Mouse (Mus musculus) urinary bladder, adult 2 months (tissue): ENCODE measurements around the gene Noct. TPM values are rescaled to one million over a fixed set of nuclear protein-coding genes. Genes with fewer than 3 reads are reported as not detected.
"Not testable (repeated sequence)": the region's sequence is repeated elsewhere in the genome, so short reads cannot be mapped to it uniquely, and the experiment has no call there.

ENCODE experiments used
- DNase-seq: peaks from one replicate; pipeline ENCODE4 v3.0.0; 2022; ENCODE audit warnings: low spot score
- polyA plus RNA-seq: library from polyadenylated mRNA; depleted of rRNA; stranded (reverse); fragments of >200 nt; gene quantifications from 2 replicates; pipeline ENCODE4 v1.2.3, GENCODE M21; 2012; rRNA removed

The Noct gene
- 10.7 and 12.5 TPM in 2 replicates for polyA plus RNA-seq

DNA sequence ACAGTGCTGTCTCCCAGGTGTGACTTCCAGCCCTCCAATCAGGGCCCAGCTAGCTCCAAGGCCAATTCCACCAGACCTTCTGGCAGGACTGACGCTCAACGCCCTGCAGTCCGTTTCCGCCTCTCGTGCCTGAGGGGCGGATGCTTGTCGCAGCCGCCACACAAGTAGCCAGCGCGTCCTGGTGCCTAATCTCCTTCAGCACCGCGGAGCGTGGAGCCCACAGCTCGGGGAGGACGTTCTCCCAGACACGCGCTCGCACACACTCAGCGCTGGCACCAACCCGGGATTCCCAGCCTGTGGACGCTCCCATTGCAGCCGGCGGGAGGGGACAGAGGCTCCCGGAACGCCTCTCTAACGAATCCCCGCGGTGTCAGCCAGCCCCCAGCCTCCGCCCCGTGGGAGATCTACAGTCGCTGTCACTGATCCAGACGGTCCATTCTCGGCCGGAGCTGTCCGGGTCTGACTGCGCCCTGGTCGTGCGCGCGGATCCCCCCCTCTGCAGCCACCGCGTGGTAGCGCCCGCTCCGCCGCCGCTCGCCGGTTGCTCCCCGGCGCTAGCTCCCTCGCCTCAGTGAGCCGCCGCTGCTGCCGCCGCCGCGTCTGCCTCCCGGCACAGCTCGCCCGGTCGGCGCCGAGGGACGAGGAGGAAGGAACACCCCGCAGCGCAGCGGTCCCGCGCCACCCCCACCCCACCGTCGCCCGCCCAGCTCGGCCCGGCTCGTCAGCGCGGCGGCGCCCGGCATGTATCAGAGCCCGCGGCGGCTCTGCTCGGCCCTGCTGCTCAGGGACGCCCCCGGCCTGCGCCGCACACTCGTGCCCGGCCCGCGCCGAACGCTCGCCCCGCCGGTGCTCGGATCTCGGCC is at the start of gene Noct:
Noct (plus strand) TSS at position 85 of the 863 bp plus-strand sequence.
- peak; percentile 93 for DNase-seq

DNA sequence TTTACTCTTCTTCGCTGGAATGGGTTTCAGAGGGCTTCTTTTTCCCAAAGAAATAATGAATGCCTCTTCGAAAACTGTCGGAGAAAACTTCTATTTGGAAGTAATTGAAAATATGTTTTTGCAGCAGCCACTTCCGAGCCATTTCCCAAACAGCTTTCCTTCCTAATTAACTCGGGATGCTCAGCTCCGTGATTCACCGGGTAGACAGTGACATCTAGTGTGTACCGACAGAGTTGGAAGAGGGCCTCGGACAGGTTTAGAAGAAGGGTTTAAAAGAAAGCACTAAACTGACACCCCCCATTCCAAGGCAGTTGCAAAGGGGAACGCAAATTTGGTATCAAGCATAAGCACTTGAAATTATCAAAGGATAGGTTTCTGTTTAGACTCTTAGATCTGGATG is 46.1 kb upstream of the Noct start:
- no peak for DNase-seq

DNA sequence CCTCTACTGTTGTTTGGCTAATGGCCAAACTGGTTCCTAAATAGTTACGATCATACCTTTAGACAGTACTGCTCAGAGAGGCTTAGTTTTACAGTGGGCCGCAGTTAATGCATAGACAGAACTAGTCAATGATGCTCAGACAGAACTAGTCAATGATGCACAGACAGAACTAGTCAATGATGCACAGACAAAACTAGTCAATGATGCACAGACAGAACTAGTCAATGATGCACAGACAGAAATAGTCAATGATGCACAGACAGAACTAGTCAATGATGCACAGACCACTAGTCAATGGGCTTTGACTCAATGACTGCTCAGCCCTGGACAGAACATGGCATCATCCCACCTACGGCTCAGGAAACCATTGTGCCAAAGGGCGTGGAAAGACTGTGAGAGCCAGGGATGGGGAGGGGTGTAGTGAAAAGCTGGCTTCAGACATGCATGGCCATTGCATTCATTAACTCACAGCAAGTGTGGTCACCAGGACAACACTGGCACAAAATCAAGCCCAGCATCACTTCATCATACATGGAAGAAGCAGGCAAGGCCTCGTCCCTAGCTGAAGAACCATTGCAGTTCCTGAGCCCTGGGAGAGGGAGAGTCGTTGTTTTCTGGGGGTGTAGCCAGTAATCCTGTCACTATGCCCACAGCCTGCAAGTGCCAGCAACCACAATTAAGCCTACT is 44.6 kb upstream of the Noct start:
- no peak for DNase-seq

DNA sequence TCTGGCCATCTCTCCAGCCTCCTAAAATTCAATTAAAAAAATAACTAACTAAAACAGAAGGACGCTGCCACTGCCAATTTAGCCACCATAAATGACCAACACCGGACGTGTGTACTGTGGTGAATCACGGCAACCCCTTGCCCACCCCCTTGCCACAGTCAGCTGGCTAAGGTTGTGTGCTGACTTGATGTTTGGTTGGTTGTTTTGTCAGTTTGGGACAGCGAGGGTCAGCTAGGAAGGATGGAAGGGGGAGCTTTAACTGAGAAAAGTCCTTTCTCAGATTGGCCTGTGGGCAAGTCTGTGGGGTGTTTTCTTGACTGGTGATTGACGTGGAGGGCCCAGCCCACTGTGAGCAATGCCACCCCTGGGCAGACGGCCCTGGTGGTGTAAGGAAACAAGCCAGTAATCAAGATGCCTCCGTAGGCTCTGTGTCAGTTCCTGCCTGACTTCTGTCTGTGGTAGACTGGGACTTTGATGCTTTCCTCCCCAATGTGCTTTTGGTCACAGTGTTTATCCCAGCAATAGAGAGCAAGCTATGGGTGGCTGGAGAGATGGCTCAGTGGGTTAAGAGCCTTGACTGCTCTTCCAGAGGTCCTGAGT is 43.8 kb upstream of the Noct start:
- no peak for DNase-seq

DNA sequence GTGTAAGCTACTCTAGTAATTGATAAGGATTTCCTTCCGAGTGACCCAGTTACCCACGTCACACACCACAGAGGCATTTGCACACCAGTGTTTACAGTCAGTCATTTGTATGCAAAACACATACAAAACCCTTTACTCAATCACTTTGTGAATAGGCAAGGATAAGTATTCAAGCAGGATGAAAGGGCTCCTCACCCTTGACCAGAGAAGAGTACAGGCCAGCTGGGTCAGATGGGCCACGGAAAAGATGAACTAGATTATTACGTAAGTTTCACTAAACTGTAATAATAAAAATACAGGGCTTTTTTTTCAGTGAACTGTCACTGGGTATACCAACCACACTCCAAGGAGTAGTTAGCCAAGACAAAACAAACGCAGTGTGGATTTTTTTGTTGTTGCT is 41.8 kb upstream of the Noct start:
- DNase-seq, result no peak

DNA sequence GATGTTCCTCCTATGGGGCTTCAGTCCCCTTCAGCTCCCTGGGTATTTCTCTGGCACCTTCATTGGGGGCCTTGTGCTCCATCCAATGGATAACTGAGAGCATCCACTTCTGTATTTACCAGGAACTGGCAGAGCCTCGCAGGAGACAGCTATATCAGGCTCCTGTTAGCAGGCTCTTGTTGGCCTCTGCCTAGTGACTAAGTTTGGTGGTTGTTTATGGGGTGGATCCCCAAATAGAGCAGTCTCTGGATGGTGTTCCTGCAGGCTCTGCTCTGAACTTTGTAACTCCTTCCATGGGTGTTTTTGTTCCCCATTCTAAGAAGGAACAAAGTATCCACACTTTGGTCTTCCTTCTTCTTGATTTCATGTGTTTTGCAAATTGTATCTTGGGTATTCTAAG is 40.7 kb upstream of the Noct start:
- not testable (repeated sequence) for DNase-seq

DNA sequence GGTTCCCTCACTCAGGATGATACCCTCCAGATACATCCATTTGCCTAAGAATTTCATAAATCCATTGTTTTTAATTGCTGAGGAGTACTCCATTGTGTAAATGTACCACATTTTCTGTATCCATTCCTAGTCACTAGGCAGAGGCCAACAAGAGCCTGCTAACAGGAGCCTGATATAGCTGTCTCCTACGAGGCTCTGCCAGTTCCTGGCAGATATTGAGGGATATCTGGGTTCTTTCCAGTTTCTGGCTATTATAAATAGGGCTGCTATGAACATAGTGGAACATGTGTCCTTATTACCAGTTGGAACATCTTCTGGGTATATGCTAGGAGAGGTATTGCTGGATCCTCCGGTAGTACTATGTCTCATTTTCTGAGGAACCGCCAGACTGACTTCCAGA is 40.3 kb upstream of the Noct start:
- DNase-seq, result not testable (repeated sequence)

DNA sequence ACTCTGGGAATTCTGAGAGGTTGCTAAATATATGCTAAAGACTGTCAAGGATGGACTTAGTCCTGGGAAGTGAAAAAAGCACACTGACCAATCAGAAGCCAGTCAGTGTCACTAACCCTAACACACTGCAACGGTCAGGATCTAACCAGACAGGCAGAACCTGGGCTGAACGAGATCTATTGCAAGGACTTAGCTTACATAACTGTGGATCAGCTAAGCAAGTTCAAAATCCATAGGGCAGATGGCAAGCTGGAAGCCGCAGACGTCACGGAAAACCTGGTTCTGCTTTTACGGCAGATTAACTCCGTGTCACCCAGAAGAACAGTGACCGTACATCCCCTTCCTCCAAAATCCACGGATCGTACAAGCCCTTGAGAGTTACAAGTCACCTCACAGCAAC is 39.5 kb upstream of the Noct start:
- no peak for DNase-seq

DNA sequence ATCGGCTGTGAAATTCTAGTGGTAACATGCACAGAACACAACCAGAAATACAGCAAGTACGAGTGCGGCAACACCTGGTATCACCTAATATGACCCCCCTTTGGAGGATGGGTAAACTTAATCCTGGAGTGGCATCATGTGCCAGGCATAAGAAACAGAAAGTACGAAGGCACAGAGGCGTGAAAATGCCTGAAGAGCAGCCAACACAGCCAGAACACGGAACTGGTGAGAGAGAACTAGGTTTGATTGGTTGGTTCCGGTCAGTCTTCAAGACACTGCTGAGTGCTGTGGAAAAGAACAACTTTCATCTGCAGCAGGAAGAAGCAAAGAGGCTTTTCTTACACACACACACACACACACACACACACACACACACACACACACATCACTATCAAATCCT is 38.8 kb upstream of the Noct start:
- no peak for DNase-seq

DNA sequence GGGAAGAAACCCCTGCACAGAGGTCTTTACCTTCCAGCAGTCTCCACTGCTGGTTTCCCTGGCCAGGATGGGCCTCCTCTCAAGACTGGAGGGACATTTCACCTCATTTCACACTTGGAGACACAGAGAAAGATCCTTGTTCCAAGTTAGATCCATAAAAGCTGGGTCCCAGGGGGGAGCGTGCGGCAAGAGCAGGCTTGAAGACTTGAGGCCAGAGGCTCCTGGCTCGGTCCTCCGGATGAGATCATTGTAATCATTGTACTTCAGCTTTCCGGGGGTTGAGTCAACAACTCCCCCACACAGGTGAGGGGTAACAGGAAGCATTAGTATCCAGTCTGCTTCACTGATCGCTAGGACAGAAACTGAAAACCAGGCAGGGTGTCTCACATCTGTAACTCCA is 30.2 kb upstream of the Noct start:
- no peak for DNase-seq

DNA sequence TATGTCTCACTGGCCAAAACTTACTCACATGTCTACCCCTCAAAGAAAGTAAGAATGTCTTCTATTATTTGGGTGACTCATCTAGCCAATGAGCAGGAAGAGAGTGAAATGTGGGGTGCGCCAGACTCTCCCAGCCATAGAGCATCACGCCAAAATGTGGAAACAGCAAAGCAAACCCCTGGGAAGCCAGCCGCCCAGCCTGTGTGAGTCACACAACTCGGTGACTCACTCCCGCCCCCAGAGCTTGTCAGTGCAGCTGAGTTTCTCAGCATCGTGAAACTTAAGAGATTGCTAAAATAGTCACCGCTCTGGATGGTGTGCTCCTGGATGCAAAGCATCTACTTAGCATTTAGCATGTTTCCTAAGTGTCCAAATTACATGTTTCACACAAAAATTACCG is 28.9 kb upstream of the Noct start:
- no peak for DNase-seq

DNA sequence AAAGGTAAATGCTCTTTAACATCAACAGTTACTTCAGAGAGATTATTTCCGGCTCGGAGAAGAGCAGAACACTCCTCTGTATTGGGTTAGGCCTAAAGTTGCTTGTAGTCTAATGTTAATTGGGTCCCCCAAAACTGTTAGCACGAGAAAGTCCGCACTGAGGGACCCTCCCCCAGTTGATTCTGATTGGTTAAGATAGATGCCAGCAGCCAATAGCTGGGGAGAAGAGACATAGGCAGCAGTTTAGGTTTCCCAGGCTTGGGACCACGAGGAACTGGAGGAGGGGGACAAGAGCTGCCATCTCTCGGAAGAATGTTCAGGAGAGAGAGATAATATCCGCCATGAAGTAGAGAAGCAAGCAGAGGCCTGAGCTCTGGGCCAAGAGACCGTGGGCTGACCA is 28.5 kb upstream of the Noct start:
- no peak for DNase-seq

DNA sequence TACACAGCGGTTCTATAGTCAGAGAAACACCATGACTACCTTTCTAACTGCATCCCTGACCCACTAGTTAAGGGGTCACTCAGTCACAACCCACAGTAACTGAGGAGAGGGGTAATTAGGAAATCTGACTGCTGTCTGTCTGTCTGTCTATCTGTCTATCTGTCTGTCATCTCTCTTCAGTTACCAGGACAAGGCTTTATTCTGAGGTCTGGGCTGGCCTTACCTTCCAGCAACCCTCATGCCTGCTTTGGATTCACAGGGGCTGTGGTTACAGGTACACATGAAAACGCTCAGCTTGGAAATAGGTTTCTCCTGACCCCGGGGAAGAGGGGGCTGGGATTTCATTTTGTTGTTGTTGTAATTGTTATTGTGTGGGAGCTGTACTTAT is 27.5 kb upstream of the Noct start:
- no peak for DNase-seq

DNA sequence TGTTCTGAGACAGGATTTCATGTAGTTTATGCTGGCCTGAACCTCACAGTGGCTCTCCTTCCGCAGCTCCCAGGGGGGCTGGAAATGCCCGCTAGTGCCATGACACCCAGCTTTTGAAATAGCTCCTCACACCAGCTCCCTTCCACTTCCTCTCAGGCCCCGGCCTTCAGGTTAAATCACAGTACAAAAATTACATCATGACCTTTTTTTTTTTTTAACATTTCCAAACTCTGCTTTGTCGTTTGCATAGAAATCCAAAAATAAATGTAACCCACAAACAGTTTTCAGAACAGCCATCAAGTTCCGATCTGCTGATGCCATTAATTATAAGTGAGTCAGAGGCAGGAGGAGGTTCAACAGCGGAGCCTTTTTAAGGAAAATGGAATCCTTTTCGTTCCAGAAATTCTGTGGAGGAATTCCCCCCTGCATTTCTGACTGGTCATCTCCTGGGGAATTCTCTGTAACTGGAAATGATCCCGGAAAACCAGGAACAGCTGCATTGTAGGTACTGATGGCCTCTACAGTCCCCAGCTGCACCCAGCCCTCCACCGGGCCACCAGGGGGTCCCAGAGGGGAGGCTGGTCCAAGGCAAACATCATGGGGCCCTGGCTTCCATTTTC is 27.0 kb upstream of the Noct start:
- no peak for DNase-seq

DNA sequence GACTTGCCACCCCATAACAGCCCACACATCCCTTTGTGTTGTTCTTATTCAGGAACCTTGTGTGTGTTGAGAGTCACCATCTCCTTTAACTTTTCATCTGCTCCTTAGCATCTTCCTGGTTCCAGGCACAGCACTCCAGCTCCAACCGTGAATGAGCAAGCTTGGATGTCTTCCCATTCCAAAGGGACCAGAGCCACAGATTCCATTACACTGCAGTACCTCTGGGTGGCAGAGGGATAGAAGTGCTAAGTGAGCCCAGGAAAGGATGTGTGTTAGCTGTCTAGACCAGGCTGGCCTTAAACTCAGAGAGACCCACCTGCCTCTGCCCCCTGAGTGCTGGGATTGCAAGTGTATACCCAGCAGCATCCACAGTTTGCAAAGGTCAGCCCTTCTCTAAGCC is 26.0 kb upstream of the Noct start:
- no peak for DNase-seq

DNA sequence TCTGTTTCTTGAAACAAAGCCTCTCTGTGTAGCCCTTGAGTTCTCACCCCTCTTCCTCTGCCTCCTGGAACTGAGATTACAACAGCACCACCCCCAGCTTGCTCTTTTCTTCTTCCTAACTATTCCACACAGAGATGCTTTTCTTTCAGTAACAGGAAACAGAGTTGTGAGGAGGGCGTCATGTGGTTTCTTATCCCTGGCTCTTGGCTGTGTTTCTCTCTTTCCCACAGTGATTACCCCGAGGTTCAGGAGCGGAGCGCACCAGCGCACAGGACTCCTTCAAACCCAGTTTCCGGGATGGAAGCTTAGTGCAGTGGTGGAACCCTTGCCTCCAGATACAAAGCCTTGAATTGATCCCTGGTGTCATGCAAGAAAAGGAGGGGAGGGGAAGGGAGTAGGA is 25.1 kb upstream of the Noct start:
- DNase-seq, result no peak

DNA sequence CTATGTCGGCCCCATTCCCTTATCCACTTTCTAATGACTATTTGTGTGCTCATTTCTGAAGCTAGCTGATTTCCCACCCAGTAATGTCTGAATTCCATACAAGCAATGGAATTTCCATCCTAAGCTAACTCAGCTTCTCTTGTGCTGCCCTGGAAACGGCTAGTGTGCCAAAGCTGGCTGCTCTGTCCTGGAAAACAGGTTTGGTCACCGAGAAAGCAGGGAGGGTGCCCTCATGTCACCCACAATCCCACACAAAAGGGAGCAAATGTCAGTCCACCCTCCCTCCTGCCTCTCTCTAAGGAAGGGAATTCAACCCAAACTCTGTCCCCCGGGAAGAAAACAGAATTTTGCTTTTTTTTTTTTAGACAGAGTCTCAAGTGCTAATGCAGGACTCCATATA is 23.9 kb upstream of the Noct start:
- no peak for DNase-seq

DNA sequence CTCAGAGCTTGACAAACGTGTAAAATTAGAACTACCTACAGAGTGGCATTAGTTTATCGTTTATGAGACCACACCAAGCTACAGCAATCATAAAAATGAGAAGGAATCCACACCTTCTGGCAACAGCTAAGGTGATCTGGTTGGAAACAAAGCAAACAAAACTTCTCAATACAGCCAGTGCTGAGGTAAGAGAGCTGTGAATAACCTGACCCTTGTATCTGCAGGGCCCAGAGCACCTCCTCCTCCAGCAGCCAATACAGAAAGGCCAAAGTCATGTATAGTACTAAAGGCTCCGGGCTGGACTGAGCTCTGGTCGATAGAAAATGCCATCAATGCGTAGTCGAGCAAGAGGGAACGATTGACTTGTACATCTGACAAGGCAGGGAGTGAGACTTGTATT is 23.4 kb upstream of the Noct start:
- DNase-seq, result no peak

DNA sequence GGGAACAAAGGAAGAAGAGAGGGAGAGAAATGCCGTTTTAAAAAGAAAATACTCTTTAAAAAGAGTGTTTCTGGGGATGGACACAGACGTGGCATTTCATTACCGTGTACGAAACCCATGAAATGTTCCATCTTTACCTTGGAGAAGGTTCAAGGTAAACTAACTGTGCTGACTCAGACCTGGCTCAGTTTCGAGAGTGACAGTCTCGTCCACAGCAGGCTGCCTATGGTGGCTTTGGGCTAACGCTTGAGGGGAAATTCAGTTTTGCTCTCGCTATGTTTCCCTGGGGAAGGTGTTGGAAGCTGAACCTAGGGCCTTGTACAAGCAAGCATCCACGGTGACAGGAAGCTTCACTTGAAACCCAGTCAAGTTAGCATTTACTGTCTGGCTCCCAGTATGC is 22.3 kb upstream of the Noct start:
- no peak for DNase-seq

DNA sequence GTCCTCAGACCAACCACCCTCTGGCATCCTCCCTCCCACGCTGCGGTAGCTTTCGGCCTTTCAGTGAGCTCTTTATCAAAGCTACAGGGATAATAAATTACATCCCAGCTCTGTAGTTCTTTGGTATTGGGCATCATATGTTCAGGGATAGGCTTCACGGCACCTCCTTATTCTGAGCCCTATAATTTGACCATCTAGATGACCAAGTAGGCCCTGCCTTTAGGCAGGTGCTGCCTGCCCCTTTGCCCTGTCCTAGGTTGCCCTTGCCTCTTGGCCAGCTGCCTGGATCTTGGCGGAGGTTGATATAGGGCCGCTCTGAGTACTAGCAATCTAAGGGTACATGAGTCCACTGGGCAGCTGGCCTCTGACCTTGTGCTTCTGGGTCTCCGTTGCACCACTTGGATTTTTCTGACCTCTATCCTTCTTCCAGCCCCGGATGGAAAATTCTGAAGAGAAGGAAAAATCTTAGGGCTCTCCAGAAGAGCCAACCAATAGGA is 21.7 kb upstream of the Noct start:
- DNase-seq, result no peak

DNA sequence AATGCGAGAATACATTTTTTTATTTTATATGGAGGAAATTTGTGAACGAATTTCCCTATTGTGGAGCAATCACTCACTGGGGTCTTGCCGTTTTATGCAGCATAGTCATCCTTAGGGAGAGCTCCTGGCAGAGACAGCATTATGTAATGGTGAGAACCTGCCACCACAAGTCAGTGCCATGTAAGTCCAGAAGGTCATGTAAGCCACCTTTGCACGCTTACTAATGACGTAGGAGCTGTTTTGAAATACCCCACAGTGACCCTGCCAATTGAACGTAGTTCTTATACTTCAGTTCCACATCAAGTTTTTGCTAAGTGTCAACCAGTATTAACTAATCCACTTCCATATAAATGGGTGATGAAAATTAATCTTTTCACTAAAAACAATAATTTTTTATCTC is 20.3 kb upstream of the Noct start:
- DNase-seq, result no peak

DNA sequence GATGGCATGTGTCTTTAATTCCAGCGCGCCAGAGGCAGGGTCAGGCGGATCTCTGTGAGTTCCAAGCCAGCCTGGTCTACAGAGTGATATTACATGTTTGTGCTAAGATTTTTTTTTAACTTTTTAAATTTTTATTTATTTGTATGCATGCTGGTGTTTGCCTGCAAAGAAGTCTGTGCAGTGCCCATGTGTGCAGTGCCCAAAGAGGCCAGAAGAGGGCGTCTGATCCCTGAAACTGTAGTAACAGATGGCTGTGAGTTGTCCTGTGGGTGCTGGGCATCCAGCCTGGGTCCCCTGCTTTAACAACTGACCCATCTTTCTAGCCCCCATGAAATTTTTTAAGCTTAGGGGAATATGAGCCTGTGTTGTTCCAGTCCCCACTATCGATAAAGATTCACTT is 19.8 kb upstream of the Noct start:
- DNase-seq, result no peak
